Mouse (Mus musculus): ENCODE results near the gene Nrip2.

Nrip2 gene

DNA sequence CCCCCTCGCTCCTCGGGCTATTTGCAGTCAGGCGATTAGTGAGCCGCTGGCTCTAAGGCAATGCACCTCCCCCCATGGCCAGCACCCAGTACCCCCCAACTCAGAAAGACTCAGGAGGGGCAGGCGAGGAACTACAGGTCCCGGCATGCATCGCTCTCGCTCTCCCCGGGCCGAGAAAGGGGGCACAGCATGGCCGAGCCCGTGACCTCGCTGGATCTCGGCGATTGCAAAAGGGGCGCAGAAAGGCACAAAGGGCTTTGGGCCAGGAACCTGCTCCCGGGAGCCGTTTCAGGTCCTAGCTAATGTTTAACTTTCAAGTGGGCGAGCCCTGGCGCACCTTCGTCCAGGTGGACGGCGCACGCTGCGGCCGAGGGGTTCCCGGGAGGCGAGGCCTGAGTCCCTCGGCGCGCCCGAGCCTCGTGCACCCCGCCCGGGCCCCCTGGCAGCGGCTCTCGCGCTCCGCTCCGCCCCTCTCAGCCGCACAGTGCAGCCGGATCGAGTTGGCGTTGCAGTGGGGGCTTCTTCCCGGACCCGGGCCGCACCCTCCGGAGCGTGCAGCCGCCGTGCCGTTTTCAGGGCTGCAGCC, 38.7 kb downstream of the Nrip2 start:
- peak; percentile 47 to 59 for DNase-seq (ENCODE audit: low spot score in 2 of 2)

- DNase-seq (ENCODE audit: low spot score in 2 of 2): peak; percentile 89 to 91
Observed at GRCm38 (mm10) chr6:128438317-128438870, 39.3 kb downstream of the Nrip2 start, which contains the start of gene Fkbp4. TSS of gene Fkbp4 (minus strand) at chr6:128438677.

- DNase-seq (ENCODE audit: low spot score in 2 of 2): no peak
Observed at GRCm38 (mm10) chr6:128438871-128439341, 39.8 kb downstream of the Nrip2 start.

GRCm38 (mm10) chr6:128440238-128440637, 41.1 kb downstream of the Nrip2 start:
- DNase-seq (ENCODE audit: low spot score in 2 of 2): no peak

DNA sequence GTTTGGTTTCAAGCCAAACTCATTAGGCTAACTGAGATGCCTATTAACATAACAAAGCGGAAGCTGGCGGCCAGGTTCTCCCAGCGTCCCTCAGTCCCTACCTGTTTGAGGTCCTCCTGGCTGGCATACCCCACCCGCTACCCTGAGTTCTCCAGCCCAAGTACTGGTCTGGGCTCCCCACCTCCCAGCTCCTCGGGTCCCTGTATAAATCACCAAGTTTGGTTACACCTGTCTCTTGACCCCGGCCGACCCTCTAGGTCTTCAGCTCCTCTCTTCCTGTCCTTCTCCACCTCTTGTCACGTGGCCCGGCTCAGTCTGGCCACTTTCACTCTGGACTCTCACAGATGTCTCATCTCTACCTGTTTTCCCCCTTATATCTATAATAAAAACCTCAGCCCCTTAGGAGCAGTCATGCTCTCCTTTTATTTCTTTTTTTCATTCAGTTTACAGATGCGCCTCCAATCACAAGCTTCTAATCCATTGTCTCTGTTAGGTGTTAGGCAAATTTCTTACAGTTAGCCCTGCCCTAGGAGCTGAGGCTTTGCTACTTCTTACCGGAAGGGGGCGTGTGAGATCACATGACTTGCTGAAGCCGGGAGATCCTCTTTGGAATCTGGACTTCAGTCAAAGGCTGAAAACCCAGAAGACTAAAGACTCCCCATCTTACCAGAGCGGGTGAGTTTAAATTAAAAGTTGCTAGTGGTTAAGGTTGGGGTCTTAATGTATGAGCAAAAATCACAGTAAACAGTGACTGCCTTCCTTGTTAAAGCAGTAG, 46.9 kb downstream of the Nrip2 start:
- peak; percentile 55 to 56 for DNase-seq (ENCODE audit: low spot score in 2 of 2)

DNA sequence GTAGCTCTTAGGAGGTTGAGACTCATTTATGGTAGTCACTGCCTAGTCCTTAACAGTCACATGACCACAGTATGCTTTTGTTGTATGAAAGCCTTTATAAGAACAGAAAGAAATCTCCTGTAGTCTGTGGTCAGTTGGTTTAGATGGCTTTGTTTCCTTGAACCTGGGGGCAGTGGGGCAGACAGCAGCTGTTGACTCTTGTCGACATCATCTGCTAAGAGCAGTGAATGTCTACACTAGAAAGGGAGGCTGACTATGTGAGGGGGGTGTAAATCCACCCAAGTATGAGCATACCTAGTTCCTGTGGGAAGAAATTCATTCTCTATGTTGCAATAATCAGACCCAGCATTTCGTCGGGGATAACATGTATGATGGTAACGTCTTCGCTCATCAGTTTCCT, 48.0 kb downstream of the Nrip2 start:
- DNase-seq (ENCODE audit: low spot score in 2 of 2): no peak

DNA sequence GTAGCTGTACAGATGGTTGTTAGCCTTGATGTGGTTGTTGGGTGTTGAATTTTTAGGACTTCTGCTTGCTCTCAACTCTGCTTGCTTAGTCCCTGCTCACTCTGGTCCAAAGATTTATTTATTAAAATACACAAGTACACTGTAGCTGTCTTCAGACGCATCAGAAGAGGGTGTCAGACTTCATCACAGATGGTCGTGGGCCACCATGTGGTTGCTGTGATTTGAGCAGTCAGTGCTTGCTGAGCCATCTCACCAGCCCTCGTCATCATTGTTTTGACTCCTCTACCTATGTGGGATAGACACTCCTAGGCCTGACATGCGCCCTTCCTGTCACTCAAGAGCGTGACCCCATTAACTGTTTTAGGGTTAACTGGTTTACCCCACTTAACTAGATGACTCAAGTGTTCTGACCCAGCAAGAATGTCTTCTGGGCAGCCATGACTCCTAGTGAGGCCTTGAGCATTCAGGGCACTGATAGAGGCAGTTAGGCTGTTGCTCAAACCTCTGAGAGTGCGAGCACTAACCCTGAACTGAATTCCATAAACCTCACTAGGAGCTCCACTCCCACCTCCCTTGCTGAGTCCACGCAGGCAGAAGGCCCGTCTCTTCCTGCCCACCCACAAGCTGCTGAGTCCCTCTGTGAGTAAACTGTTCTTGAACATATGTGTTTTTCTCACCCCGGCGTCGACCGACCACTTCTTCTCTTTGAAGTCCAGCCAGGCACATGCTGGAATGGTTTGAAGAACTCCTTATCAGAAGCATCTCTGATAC, 56.9 kb downstream of the Nrip2 start:
- peak; percentile 32 to 49 for DNase-seq (ENCODE audit: low spot score in 2 of 2)

- DNase-seq (ENCODE audit: low spot score in 2 of 2): no peak
Observed at GRCm38 (mm10) chr6:128457186-128457585, 58.1 kb downstream of the Nrip2 start.

DNA sequence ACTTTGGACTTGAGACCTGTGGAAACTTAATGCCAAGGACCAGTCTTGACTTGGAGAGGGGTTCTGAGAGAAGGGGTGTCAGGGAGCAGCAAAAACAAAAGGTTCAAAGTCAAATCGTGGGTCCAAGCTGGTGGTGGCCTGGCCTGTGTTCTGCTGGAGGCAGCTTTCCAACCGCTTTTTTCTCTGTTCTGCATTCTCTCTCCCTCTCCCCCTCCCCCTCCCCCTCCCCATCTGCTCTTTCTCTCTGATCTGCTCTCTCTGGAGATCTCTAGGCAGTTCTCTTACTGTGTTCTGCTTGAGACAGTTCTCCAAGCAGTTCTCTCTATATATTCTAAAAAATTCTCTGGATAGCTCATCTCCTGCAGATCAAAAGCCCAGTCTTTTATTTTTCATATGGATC, 61.2 kb downstream of the Nrip2 start:
- DNase-seq (ENCODE audit: low spot score in 2 of 2): no peak

DNA sequence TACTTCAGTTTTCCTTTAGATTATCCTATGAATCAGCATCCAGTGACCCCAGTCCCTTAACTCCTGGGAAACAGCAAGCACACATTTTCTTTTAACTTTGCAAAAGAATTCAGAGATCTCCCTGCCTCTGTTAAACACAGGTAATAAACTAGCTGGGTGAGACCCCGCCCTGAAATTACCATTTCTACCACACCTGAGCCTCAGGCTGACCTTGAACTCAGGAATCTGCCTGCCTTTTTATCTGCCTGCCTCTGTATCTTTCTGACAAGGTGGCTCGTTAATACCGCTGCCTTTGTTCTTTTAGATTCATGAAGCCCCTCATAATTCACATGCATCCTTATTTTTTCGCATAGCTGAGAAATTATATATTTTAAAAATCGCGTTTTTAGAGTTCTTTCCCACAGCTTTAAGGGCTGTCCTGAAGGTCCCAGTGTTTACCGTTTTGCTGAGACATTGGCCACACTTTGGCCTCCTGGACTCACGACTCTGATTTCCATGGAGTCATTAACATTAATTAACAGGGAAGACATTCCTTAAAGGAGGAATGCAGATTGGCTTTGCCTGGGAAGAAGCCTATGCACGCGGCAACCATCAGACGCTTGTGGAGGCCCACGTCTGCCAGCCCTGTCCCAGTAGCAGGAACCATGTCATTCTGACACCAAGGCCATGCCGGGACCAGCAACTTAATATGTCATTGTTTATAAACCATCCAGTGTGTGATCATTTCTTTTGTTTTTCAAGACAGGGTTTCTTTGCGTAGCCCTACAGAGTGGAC, 61.8 kb downstream of the Nrip2 start:
- no peak for DNase-seq (ENCODE audit: low spot score in 2 of 2)

DNA sequence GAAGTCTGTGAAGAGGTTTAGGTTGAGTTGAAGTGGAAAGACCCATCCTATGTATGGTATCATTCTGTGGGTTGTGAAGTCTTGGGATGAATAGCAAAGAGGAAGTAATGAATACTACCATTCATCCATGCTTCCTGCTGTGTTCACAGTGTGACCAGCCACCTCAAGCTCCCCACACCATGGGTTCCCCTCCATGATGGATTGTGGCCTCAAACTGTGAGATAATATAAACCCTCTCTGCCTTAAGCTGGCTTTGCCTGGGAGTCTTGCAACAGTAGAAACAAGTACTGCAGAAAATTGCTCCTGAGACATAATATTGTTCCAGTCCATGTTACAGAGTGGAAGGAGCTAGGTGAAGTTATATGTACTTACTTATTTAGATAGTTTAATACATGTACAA, 62.5 kb downstream of the Nrip2 start:
- no peak for DNase-seq (ENCODE audit: low spot score in 2 of 2)

- DNase-seq (ENCODE audit: low spot score in 2 of 2): no peak
Observed at GRCm38 (mm10) chr6:128464996-128465395, 65.9 kb downstream of the Nrip2 start.

All from right cerebral cortex, adult 2 months (tissue).